Mouse (Mus musculus) brain, embryonic 14.5 days (tissue): Measurements from ENCODE around the gene Ttll11. TPM values are rescaled to one million over a fixed set of nuclear protein-coding genes. Genes with fewer than 3 reads are reported as not detected.

Source experiments
- DNase-seq: peaks from one replicate; pipeline ENCODE4 v3.0.0-alpha.2; 2011; ENCODE audit warnings: low read depth
- CTCF ChIP-seq: fragments of 200-500 bp; IDR thresholded peaks from 2 replicates; pipeline ENCODE4 v1.5.1; 2012; ENCODE audit warnings: inconsistent platforms, mild to moderate bottlenecking, moderate library complexity, borderline replicate concordance; ENCODE audit not compliant: insufficient read depth, insufficient read length; ENCODE audit errors: extremely low read depth
- POLR2A ChIP-seq: fragments of 200-500 bp; IDR thresholded peaks from 2 replicates; pipeline ENCODE4 v1.6.1; 2012; ENCODE audit warnings: mild to moderate bottlenecking, inconsistent platforms, borderline replicate concordance; ENCODE audit not compliant: poor library complexity, insufficient read depth, insufficient read length, severe bottlenecking; ENCODE audit errors: extremely low read depth
- polyA plus RNA-seq: library from polyadenylated mRNA; depleted of rRNA; stranded (reverse); fragments of >200 nt; gene quantifications from 2 replicates; pipeline ENCODE4 v1.2.3, GENCODE M21; 2012; rRNA removed

Gene Ttll11
- 7.8 and 9.3 TPM in 2 replicates for polyA plus RNA-seq

- TF ChIP-seq CTCF (no peak), POLR2A (peak; percentile 39; the same call in 1 of the 2 replicates)
These were observed at the start of gene Ttll11 for GRCm38 (mm10) chr2:35979644-35980021. Gene Ttll11, minus strand, starts transcription at chr2:35979913.

GRCm38 (mm10) chr2:36023291-36023690 is 43.6 kb upstream of the Ttll11 start:
- DNase-seq, result no peak
- no peak for TF ChIP-seq CTCF
- no peak for TF ChIP-seq POLR2A

More at GRCm38 (mm10) chr2:35979644-35980021, at the start of gene Ttll11:
- DNase-seq, result peak; percentile 97

DNA sequence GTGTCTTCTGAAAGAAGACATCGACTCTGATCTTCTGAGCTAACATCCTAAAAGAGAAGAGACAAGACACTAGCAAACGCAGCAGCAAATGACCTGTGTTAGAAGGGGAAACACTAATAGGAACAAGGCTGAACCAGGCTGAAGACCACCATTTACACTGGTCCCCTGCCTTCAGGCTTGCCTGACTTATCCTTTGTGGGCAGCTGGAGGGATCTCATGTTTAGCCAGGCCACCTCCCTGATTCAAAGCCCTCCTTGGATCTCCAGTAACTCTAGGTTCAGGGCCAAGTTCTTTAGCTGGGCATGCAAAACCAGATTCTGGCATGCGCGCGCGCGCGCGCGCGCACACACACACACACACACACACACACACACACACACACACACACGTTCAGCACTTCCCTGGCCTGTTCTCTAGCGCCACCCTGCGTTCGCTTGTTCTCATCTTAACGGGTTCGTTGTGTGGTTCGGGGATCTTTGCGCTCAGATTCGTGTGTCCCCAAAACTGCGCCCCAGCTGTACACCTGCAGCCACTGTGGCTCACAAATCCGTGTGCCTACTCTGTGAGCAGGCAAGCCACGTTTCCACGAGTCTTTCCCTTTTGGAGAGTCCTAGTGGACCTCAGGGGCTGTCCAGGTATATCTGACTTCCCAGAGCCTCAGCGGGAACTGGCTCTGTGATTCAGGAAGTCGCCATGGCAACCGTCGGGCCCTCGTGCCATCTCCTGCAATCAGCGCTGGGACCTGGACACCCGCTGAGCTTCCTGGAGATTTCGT is 41.9 kb upstream of the Ttll11 start:
- peak; percentile 93 for DNase-seq
- TF ChIP-seq POLR2A, result no peak
- peak; percentile 67 for TF ChIP-seq CTCF

DNA sequence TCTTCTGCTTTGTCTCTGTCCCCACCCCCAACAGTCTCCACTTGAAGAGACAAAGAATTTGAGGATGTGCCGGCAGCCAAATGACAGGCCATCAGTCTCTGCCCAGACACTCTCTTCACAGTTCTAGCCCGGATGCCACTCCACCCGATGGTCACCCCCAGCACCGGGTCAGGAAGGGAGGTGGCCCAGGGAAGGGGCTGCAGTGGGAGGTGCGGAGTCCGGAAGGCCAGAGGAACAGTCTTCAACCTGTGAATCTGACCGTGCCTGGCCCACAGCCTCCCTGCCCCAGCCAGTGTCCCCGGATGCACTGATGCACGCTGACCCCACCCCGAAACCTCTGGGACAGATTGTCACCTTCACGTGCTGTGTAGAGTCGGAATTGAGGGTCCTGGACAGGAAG is 33.3 kb upstream of the Ttll11 start:
- TF ChIP-seq CTCF (no peak), POLR2A (no peak)
- no peak for DNase-seq

DNA sequence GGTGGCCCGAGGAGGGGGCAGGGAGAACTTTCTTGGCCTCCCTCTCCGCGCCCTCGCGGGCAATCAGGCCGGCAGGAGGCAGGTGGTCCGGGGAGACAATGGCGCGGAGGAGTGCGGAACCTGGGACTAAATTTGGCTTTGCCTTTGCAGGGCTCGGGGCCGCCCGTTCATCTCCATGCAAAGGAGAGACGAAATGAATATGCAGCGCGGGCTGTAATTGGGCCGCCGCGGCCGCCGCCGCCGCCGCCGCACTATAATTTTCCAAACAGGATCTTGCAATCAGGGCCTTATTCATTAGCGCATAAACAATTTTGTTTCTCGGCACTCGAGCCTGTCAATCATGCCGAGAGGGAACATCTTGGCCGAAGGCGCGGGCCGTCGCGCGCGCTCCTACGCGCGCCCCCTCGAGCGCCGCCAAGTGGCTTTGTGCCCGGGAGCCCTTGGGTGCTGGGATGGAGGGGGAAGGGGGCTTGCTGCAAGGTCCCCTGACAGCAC is 31.7 kb upstream of the Ttll11 start:
- TF ChIP-seq CTCF (peak; percentile 42), POLR2A (no peak)
- peak; percentile 85 for DNase-seq

GRCm38 (mm10) chr2:36010579-36010978 is 30.9 kb upstream of the Ttll11 start:
- TF ChIP-seq POLR2A (no peak), CTCF (no peak)

GRCm38 (mm10) chr2:36009386-36009785 is 29.7 kb upstream of the Ttll11 start:
- TF ChIP-seq CTCF, result peak; percentile 90
- TF ChIP-seq POLR2A, result no peak
- DNase-seq, result peak; percentile 95

More at GRCm38 (mm10) chr2:36010579-36010978, 30.9 kb upstream of the Ttll11 start:
- no peak for DNase-seq

- TF ChIP-seq POLR2A (no peak), CTCF (peak; percentile 87)
- peak; percentile 60 for DNase-seq
These were observed 28.4 kb upstream of the Ttll11 start for GRCm38 (mm10) chr2:36008071-36008470.

GRCm38 (mm10) chr2:36002188-36002587 is 22.5 kb upstream of the Ttll11 start:
- TF ChIP-seq CTCF (no peak), POLR2A (no peak)
- peak; percentile 69 for DNase-seq

GRCm38 (mm10) chr2:36000390-36000789 is 20.7 kb upstream of the Ttll11 start:
- TF ChIP-seq POLR2A (no peak), CTCF (no peak)
- DNase-seq, result no peak

- TF ChIP-seq CTCF (no peak), POLR2A (no peak)
- DNase-seq, result no peak
These were observed 19.5 kb upstream of the Ttll11 start for GRCm38 (mm10) chr2:35999212-35999611.

GRCm38 (mm10) chr2:35998416-35998815 is 18.7 kb upstream of the Ttll11 start:
- TF ChIP-seq CTCF, result no peak
- TF ChIP-seq POLR2A, result no peak
- no peak for DNase-seq
